Mouse (Mus musculus): ENCODE results near the gene Melk.

DNA sequence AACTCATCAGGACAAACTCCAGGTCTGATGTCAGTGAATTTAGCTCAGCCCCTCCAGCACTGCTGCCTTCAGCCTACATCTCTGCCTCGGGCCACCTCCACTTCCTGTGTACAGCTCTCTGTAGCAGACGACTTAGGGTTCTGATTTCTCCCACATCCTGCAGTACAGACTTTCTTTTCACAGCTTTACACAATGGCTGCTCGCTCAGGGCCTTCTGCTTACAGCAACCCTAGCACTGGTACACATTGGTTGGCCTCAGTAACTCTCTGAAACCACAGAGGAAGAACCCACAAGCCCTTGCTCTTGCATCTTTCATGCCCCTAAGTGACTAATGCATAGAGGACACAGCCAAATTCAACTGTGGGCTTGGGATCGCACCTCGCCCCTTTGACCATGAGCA, 29.5 kb upstream of the Melk start:
- TF ChIP-seq POLR2A (IDR thresholded peaks at IDR 0.05; ENCODE audit: insufficient read depth, low read depth, low read length) (no peak), CTCF (IDR thresholded peaks at IDR 0.05; ENCODE audit: insufficient read depth, low read depth, low read length) (no peak)
